Mouse (Mus musculus) CH12.LX (cell line): ENCODE measurements around the gene Rrp1. TPM values are rescaled to one million over a fixed set of nuclear protein-coding genes. Genes with fewer than 3 reads are reported as not detected.

Source experiments
- DNase-seq: peaks from one replicate; pipeline ENCODE4 v3.0.0-alpha.2; 2013; ENCODE audit errors: extremely low read depth
- H3K27ac ChIP-seq: 2 replicates; pipeline ENCODE4 v1.5.1; 2012; ENCODE audit warnings: low read depth, mild to moderate bottlenecking, control low read depth, moderate library complexity; ENCODE audit not compliant: insufficient read depth
- H3K27me3 ChIP-seq: replicated peaks from 2 replicates; pipeline ENCODE3; 2012; ENCODE audit warnings: inconsistent platforms
- H3K36me3 ChIP-seq, 2 experiments: replicated peaks in 1 of 2; 2 replicates each; pipeline versions ENCODE3 to v1.6.1; 2012; ENCODE audit warnings: inconsistent platforms in 1 of 2, low read length in 1 of 2, mild to moderate bottlenecking in 1 of 2, mixed read lengths in 1 of 2, moderate library complexity in 1 of 2; ENCODE audit not compliant: control insufficient read depth in 1 of 2, insufficient read depth in 1 of 2
- H3K4me1 ChIP-seq, 2 experiments: 2 replicates each; pipeline ENCODE4 v1.6.1; 2012; ENCODE audit warnings: inconsistent platforms in 1 of 2, moderate library complexity in 1 of 2; ENCODE audit not compliant: insufficient read depth in 2 of 2, control insufficient read depth in 1 of 2
- H3K4me2 ChIP-seq: 2 replicates; pipeline ENCODE4 v1.6.1; 2012; ENCODE audit warnings: low read depth, mild to moderate bottlenecking, control low read depth; ENCODE audit not compliant: poor library complexity, insufficient read depth, severe bottlenecking
- H3K4me3 ChIP-seq, 3 experiments: fragments of 150-350 bp in 1 of 3; sonication (generic) in 1 of 3; replicated peaks in 1 of 3; 2 replicates each; pipeline versions ENCODE3 to v1.5.1; 2011 to 2012; ENCODE audit warnings: low read depth in 2 of 3, low read length in 2 of 3, mild to moderate bottlenecking in 2 of 3, moderate library complexity in 2 of 3, control low read depth in 1 of 3, improper control_type of control experiment in 1 of 3, inconsistent platforms in 1 of 3, mixed read lengths in 1 of 3; ENCODE audit not compliant: poor library complexity in 1 of 3
- H3K79me2 ChIP-seq: replicated peaks from 2 replicates; pipeline ENCODE4 v1.6.1; 2012; ENCODE audit warnings: mild to moderate bottlenecking, moderate library complexity; ENCODE audit not compliant: control insufficient read depth, poor library complexity, insufficient read depth, severe bottlenecking; ENCODE audit errors: extremely low read depth
- H3K9ac ChIP-seq: 2 replicates; pipeline ENCODE4 v1.6.1; 2012; ENCODE audit warnings: low read depth, mild to moderate bottlenecking, control low read depth, moderate library complexity; ENCODE audit not compliant: insufficient read depth
- H3K9me3 ChIP-seq: replicated peaks from 2 replicates; pipeline ENCODE3; 2012; ENCODE audit warnings: low read length, inconsistent platforms, mixed read lengths
- BHLHE40 ChIP-seq: IDR thresholded peaks from 2 replicates; pipeline ENCODE4 v1.6.1; 2011; ENCODE audit warnings: mild to moderate bottlenecking, low read depth, low read length, improper control_type of control experiment
- CHD1 ChIP-seq: IDR thresholded peaks from 2 replicates; pipeline ENCODE4 v1.6.1; 2012; ENCODE audit warnings: low read depth, low read length, improper control_type of control experiment, inconsistent platforms
- CHD2 ChIP-seq: IDR thresholded peaks from 2 replicates; pipeline ENCODE4 v1.6.1; 2011; ENCODE audit warnings: low read length, improper control_type of control experiment
- CTCF ChIP-seq, 2 experiments: IDR thresholded peaks in 1 of 2; conservative IDR thresholded peaks in 1 of 2; 2 replicates each; pipeline ENCODE4 v1.5.1; 2011 to 2012; ENCODE audit warnings: low read depth in 2 of 2, low read length in 2 of 2, improper control_type of control experiment in 1 of 2, inconsistent platforms in 1 of 2, mild to moderate bottlenecking in 1 of 2, moderate library complexity in 1 of 2
- E2F4 ChIP-seq: IDR thresholded peaks from 2 replicates; pipeline ENCODE4 v1.6.1; 2011; ENCODE audit warnings: low read depth, low read length, improper control_type of control experiment; ENCODE audit not compliant: insufficient replicate concordance
- ELF1 ChIP-seq: IDR thresholded peaks from 2 replicates; pipeline ENCODE4 v1.6.1; 2014; ENCODE audit warnings: low read depth, mild to moderate bottlenecking, inconsistent platforms, low read length, improper control_type of control experiment
- EP300 ChIP-seq: IDR thresholded peaks from 2 replicates; pipeline ENCODE4 v1.6.1; 2011; ENCODE audit warnings: low read length, improper control_type of control experiment
- ETS1 ChIP-seq: conservative IDR thresholded peaks from 2 replicates; pipeline ENCODE4 v1.6.1; 2012; ENCODE audit warnings: low read depth, mild to moderate bottlenecking, inconsistent platforms, low read length, improper control_type of control experiment, moderate library complexity
- GABPA ChIP-seq: IDR thresholded peaks from 2 replicates; pipeline ENCODE4 v1.6.1; 2012; ENCODE audit warnings: low read depth, low read length, improper control_type of control experiment, inconsistent platforms; ENCODE audit not compliant: insufficient replicate concordance
- HCFC1 ChIP-seq: IDR thresholded peaks from 2 replicates; pipeline ENCODE4 v1.6.1; 2012; ENCODE audit warnings: low read depth, mild to moderate bottlenecking, inconsistent platforms, low read length, improper control_type of control experiment
- IRF4 ChIP-seq: IDR thresholded peaks from 2 replicates; pipeline ENCODE4 v1.6.1; 2014; ENCODE audit warnings: low read depth, mild to moderate bottlenecking, inconsistent platforms, low read length, improper control_type of control experiment
- JUN ChIP-seq: IDR thresholded peaks from 2 replicates; pipeline ENCODE4 v1.6.1; 2011; ENCODE audit warnings: low read depth, mild to moderate bottlenecking, low read length, improper control_type of control experiment, moderate library complexity; ENCODE audit not compliant: insufficient read depth
- JUND ChIP-seq: conservative IDR thresholded peaks from 2 replicates; pipeline ENCODE4 v1.6.1; 2011; ENCODE audit warnings: low read depth, low read length, improper control_type of control experiment
- KAT2A ChIP-seq: IDR thresholded peaks from 2 replicates; pipeline ENCODE4 v1.6.1; 2012; ENCODE audit warnings: low read length, improper control_type of control experiment, inconsistent platforms; ENCODE audit not compliant: insufficient replicate concordance
- MAFK ChIP-seq: IDR thresholded peaks from 2 replicates; pipeline ENCODE4 v1.6.1; 2011; ENCODE audit warnings: low read length, improper control_type of control experiment; ENCODE audit not compliant: insufficient replicate concordance
- MAX ChIP-seq: IDR thresholded peaks from 2 replicates; pipeline ENCODE4 v1.6.1; 2011; ENCODE audit warnings: low read length, improper control_type of control experiment
- MAZ ChIP-seq: IDR thresholded peaks from 2 replicates; pipeline ENCODE4 v1.6.1; 2012; ENCODE audit warnings: low read depth, mild to moderate bottlenecking, inconsistent platforms, low read length, improper control_type of control experiment, moderate library complexity
- MEF2A ChIP-seq: IDR thresholded peaks from 2 replicates; pipeline ENCODE4 v1.6.1; 2014; ENCODE audit warnings: low read depth, mild to moderate bottlenecking, inconsistent platforms, low read length, improper control_type of control experiment, borderline replicate concordance
- MXI1 ChIP-seq: IDR thresholded peaks from 2 replicates; pipeline ENCODE4 v1.6.1; 2011; ENCODE audit warnings: mild to moderate bottlenecking, low read depth, low read length, improper control_type of control experiment
- MYC ChIP-seq: IDR thresholded peaks from 2 replicates; pipeline ENCODE4 v1.6.1; 2011; ENCODE audit warnings: low read depth, mild to moderate bottlenecking, improper control_type of control experiment, low read length
- NELFE ChIP-seq: IDR thresholded peaks from 2 replicates; pipeline ENCODE4 v1.6.1; 2011; ENCODE audit warnings: low read depth, low read length, improper control_type of control experiment
- NRF1 ChIP-seq: IDR thresholded peaks from 2 replicates; pipeline ENCODE4 v1.6.1; 2014; ENCODE audit warnings: low read depth, mild to moderate bottlenecking, inconsistent platforms, low read length, improper control_type of control experiment, moderate library complexity
- PAX5 ChIP-seq: IDR thresholded peaks from 2 replicates; pipeline ENCODE4 v1.6.1; 2012; ENCODE audit warnings: low read length, inconsistent platforms, mixed read lengths
- POLR2A ChIP-seq: IDR thresholded peaks from 2 replicates; pipeline ENCODE4 v1.6.1; 2011; ENCODE audit warnings: low read depth, mild to moderate bottlenecking, improper control_type of control experiment, low read length
- POLR2AphosphoS2 ChIP-seq: IDR thresholded peaks from 2 replicates; pipeline ENCODE4 v1.6.1; 2011; ENCODE audit warnings: low read depth, low read length, improper control_type of control experiment
- RAD21 ChIP-seq: IDR thresholded peaks from 2 replicates; pipeline ENCODE4 v1.6.1; 2011; ENCODE audit warnings: low read depth, mild to moderate bottlenecking, low read length, improper control_type of control experiment, moderate library complexity
- RCOR1 ChIP-seq: conservative IDR thresholded peaks from 2 replicates; pipeline ENCODE4 v1.6.1; 2012; ENCODE audit warnings: low read depth, mild to moderate bottlenecking, inconsistent platforms, low read length, improper control_type of control experiment
- SIN3A ChIP-seq: IDR thresholded peaks from 2 replicates; pipeline ENCODE4 v1.6.1; 2012; ENCODE audit warnings: low read length, improper control_type of control experiment, inconsistent platforms
- SMC3 ChIP-seq: IDR thresholded peaks from 2 replicates; pipeline ENCODE4 v1.6.1; 2011; ENCODE audit warnings: low read depth, low read length, improper control_type of control experiment
- TBP ChIP-seq: conservative IDR thresholded peaks from 2 replicates; pipeline ENCODE4 v1.6.1; 2011; ENCODE audit warnings: low read depth, low read length, improper control_type of control experiment
- TCF12 ChIP-seq: IDR thresholded peaks from 2 replicates; pipeline ENCODE4 v1.6.1; 2014; ENCODE audit warnings: low read depth, mild to moderate bottlenecking, inconsistent platforms, low read length, improper control_type of control experiment
- UBTF ChIP-seq: IDR thresholded peaks from 2 replicates; pipeline ENCODE4 v1.6.1; 2012; ENCODE audit warnings: low read depth, mild to moderate bottlenecking, inconsistent platforms, low read length, improper control_type of control experiment, moderate library complexity
- USF1 ChIP-seq: IDR thresholded peaks from 2 replicates; pipeline ENCODE4 v1.6.1; 2014; ENCODE audit warnings: low read depth, mild to moderate bottlenecking, inconsistent platforms, low read length, improper control_type of control experiment
- USF2 ChIP-seq: conservative IDR thresholded peaks from 2 replicates; pipeline ENCODE4 v1.6.1; 2011; ENCODE audit warnings: low read depth, low read length, improper control_type of control experiment
- ZC3H11A ChIP-seq: IDR thresholded peaks from 2 replicates; pipeline ENCODE4 v1.6.1; 2012; ENCODE audit warnings: low read depth, mild to moderate bottlenecking, inconsistent platforms, low read length, improper control_type of control experiment
- ZKSCAN1 ChIP-seq: IDR thresholded peaks from 2 replicates; pipeline ENCODE4 v1.6.1; 2012; ENCODE audit warnings: low read depth, inconsistent platforms, low read length, improper control_type of control experiment, borderline replicate concordance
- ZMIZ1 ChIP-seq: IDR thresholded peaks from 2 replicates; pipeline ENCODE4 v1.6.1; 2012; ENCODE audit warnings: low read depth, mild to moderate bottlenecking, inconsistent platforms, low read length, improper control_type of control experiment
- ZNF384 ChIP-seq: IDR thresholded peaks from 2 replicates; pipeline ENCODE4 v1.6.1; 2012; ENCODE audit warnings: low read depth, low read length, improper control_type of control experiment, inconsistent platforms
- dilution Hi-C: fragments of 300-500 bp; cut with MboI; formaldehyde crosslinking; loops from 2 replicates; pipeline ENCODE4 v1.14.3; 2020; ENCODE audit warnings: low sequenced_read_pairs; ENCODE audit not compliant: extremely low pct_unique_long_range_greater_than_20kb, extremely low pct_ligation_motif_present
- in situ Hi-C: fragments of 300-500 bp; cut with MboI; formaldehyde crosslinking; loops from 3 replicates; pipeline ENCODE4 v1.14.3; 2019; ENCODE audit warnings: low sequenced_read_pairs, low pct_ligation_motif_present, low pct_unique_long_range_greater_than_20kb, mixed read lengths
- polyA plus RNA-seq: library from polyadenylated mRNA; unstranded; fragments of >175 nt; gene quantifications from 2 replicates; pipeline ENCODE4 v1.2.1, GENCODE M21; 2012; ENCODE audit warnings: low read depth; ENCODE audit not compliant: insufficient read length
- total RNA-seq, 2 experiments: library from RNA; depleted of rRNA; stranded (reverse); fragments of 300-350 nt in 1 of 2; fragments of >200 nt in 1 of 2; gene quantifications; 2 replicates each; pipeline ENCODE4 v1.2.3; 2012 to 2014

Gene Rrp1
- total and polyA plus RNA-seq, 3 experiments, result 138 to 327 (median 189) TPM

GRCm38 (mm10) chr10:78425181-78426041 lies 12.6 kb upstream of the Rrp1 start, which contains the start of gene Cstb:
TSS of gene Cstb (plus strand) at chr10:78425669.
- H3K79me2 ChIP-seq, result no peaks in the 10 kb centered on the region
- no peaks in the 10 kb centered on the region for H3K9me3 ChIP-seq
- no peak within 1 kb of the TSS; the same call in 1 of the 2 replicates for H3K27ac ChIP-seq
- H3K4me1 ChIP-seq, result peaks cover 17 to 74% of the 10 kb centered on the region in 2 experiments
- H3K4me2 ChIP-seq, result peak within 1 kb of the TSS; percentile 58
- no peaks in the 10 kb centered on the region for H3K27me3 ChIP-seq
- peak within 1 kb of the TSS; percentile 71 to 95 (median 80) for H3K4me3 ChIP-seq
- peak within 1 kb of the TSS; percentile 44 for H3K9ac ChIP-seq
- no peak for TF ChIP-seq IRF4
- no peak for TF ChIP-seq JUND
- no peak for TF ChIP-seq MEF2A
- TF ChIP-seq MXI1, result peak; percentile 84; the same call in 1 of the 2 replicates
- TF ChIP-seq HCFC1, result no peak
- TF ChIP-seq SMC3, result no peak
- TF ChIP-seq SIN3A, result peak; percentile 58; the same call in 1 of the 2 replicates
- no peak for TF ChIP-seq PAX5
- no peak for TF ChIP-seq NRF1
- TF ChIP-seq ZNF384, result no peak
- TF ChIP-seq RCOR1, result no peak
- peak; percentile 65; the same call in 1 of the 2 replicates for TF ChIP-seq USF2
- TF ChIP-seq ZMIZ1, result peak; percentile 42; the same call in 1 of the 2 replicates
- TF ChIP-seq MYC, result 0 out of 2 replicates have a peak, but pooled peaks have one; percentile 33
- TF ChIP-seq TBP, result peak; percentile 61
- TF ChIP-seq EP300, result no peak
- no peak for TF ChIP-seq E2F4
- no peak for TF ChIP-seq ZC3H11A
- TF ChIP-seq UBTF, result no peak
- no peak for TF ChIP-seq ETS1
- TF ChIP-seq CHD1, result 0 out of 2 replicates have a peak, but pooled peaks have one; percentile 22
- TF ChIP-seq MAFK, result no peak
- TF ChIP-seq TCF12, result peak; percentile 84
- peak; percentile 88 for TF ChIP-seq USF1
- peak; percentile 45; the same call in 1 of the 2 replicates for TF ChIP-seq ELF1
- TF ChIP-seq MAX, result peak; percentile 69
- 0 out of 2 replicates have a peak, but pooled peaks have one; percentile 39 for TF ChIP-seq CHD2
- TF ChIP-seq NELFE, result peak; percentile 70
- TF ChIP-seq BHLHE40, result peak; percentile 96
- no peak for TF ChIP-seq RAD21
- TF ChIP-seq JUN, result no peak
- peak; percentile 90 for TF ChIP-seq POLR2A
- peak; percentile 36; the same call in 1 of the 2 replicates for TF ChIP-seq MAZ
- TF ChIP-seq ZKSCAN1, result no peak
- no peak for TF ChIP-seq GABPA
- TF ChIP-seq POLR2AphosphoS2, result no peak
- TF ChIP-seq KAT2A, result no peak
- no peak for TF ChIP-seq CTCF (conservative IDR thresholded peaks at IDR 0.05 in 1 of 2, IDR thresholded peaks at IDR 0.05 in 1 of 2; ENCODE audit: low read depth in 2 of 2, low read length in 2 of 2)
- peaks cover 18 to 25% of the 10 kb centered on the region in 2 experiments for H3K36me3 ChIP-seq
- DNase-seq, result peak; percentile 83
- in situ Hi-C loops (no loop called here), dilution Hi-C loops (no loop called here)
